Mouse (Mus musculus): ENCODE measurements around the gene Ptms. TPM values are rescaled to one million over a fixed set of nuclear protein-coding genes. Genes with fewer than 3 reads are reported as not detected.

The Ptms gene
- polyA plus RNA-seq, 1 experiment from 2014 or later = 261 TPM

Other genes with a start within 250 kb of the Ptms start
- gene Emg1, start 207.9 kb downstream of the Ptms start, polyA plus RNA-seq (2016; fragmentation: Nextera tagmentation; extraction: Ambion mirVana) = 217 and 243 TPM in 2 replicates
- 401 and 471 TPM in 2 replicates for gene Phb2, start 207.8 kb downstream of the Ptms start, polyA plus RNA-seq (2016; fragmentation: Nextera tagmentation; extraction: Ambion mirVana)
- 6.1 and 7.2 TPM in 2 replicates for gene Ptpn6, start 181.4 kb downstream of the Ptms start, polyA plus RNA-seq (2016; fragmentation: Nextera tagmentation; extraction: Ambion mirVana)
- gene Grcc10, start 178.7 kb downstream of the Ptms start, polyA plus RNA-seq (2016; fragmentation: Nextera tagmentation; extraction: Ambion mirVana) = 445 and 490 TPM in 2 replicates
- gene Gm45234, start 164.1 kb downstream of the Ptms start, polyA plus RNA-seq (2016; fragmentation: Nextera tagmentation; extraction: Ambion mirVana) = not detected in 2 replicates
- gene Atn1, start 163.6 kb downstream of the Ptms start, polyA plus RNA-seq (2016; fragmentation: Nextera tagmentation; extraction: Ambion mirVana) = 10.2 and 10.5 TPM in 2 replicates
- gene Eno2, start 150.4 kb downstream of the Ptms start, polyA plus RNA-seq (2016; fragmentation: Nextera tagmentation; extraction: Ambion mirVana) = 4.6 and 6.5 TPM in 2 replicates
- 1.3 and 1.4 TPM in 2 replicates for gene Lrrc23, start 140.4 kb downstream of the Ptms start, polyA plus RNA-seq (2016; fragmentation: Nextera tagmentation; extraction: Ambion mirVana)
- 8.8 and 10.0 TPM in 2 replicates for gene Spsb2, start 111.4 kb downstream of the Ptms start, polyA plus RNA-seq (2016; fragmentation: Nextera tagmentation; extraction: Ambion mirVana)
- 786 and 953 TPM in 2 replicates for gene Tpi1, start 105.8 kb downstream of the Ptms start, polyA plus RNA-seq (2016; fragmentation: Nextera tagmentation; extraction: Ambion mirVana)
- gene Usp5, start 90.6 kb downstream of the Ptms start, polyA plus RNA-seq (2016; fragmentation: Nextera tagmentation; extraction: Ambion mirVana) = 212 and 228 TPM in 2 replicates
- gene Cdca3, start 90.6 kb downstream of the Ptms start, polyA plus RNA-seq (2016; fragmentation: Nextera tagmentation; extraction: Ambion mirVana) = 258 and 273 TPM in 2 replicates
- gene Gnb3, start 79.8 kb downstream of the Ptms start, polyA plus RNA-seq (2016; fragmentation: Nextera tagmentation; extraction: Ambion mirVana) = 0.89 and 3.4 TPM in 2 replicates
- 8.3 and 9.9 TPM in 2 replicates for gene P3h3, start 62.4 kb downstream of the Ptms start, polyA plus RNA-seq (2016; fragmentation: Nextera tagmentation; extraction: Ambion mirVana)
- gene Gpr162, start 56.1 kb downstream of the Ptms start, polyA plus RNA-seq (2016; fragmentation: Nextera tagmentation; extraction: Ambion mirVana) = 2.8 and 3.6 TPM in 2 replicates
- 0.05 TPM in 1 of 2 replicates, not detected in the other for gene Cd4, start 31.9 kb downstream of the Ptms start, polyA plus RNA-seq (2016; fragmentation: Nextera tagmentation; extraction: Ambion mirVana)
- gene Lag3, start 8.4 kb downstream of the Ptms start, polyA plus RNA-seq (2016; fragmentation: Nextera tagmentation; extraction: Ambion mirVana) = 1.0 and 1.5 TPM in 2 replicates
- gene Mlf2, start 11.3 kb upstream of the Ptms start, polyA plus RNA-seq (2016; fragmentation: Nextera tagmentation; extraction: Ambion mirVana) = 428 and 435 TPM in 2 replicates
- gene Cops7a, start 45.4 kb upstream of the Ptms start, polyA plus RNA-seq (2016; fragmentation: Nextera tagmentation; extraction: Ambion mirVana) = 140 and 142 TPM in 2 replicates
- gene Pianp, start 76.6 kb upstream of the Ptms start, polyA plus RNA-seq (2016; fragmentation: Nextera tagmentation; extraction: Ambion mirVana) = 0.81 and 2.1 TPM in 2 replicates
- gene Zfp384, start 89.0 kb upstream of the Ptms start, polyA plus RNA-seq (2016; fragmentation: Nextera tagmentation; extraction: Ambion mirVana) = 9.3 and 9.5 TPM in 2 replicates
- gene Ing4, start 119.7 kb upstream of the Ptms start, polyA plus RNA-seq (2016; fragmentation: Nextera tagmentation; extraction: Ambion mirVana) = 121 and 149 TPM in 2 replicates
- 10.1 and 14.2 TPM in 2 replicates for gene Acrbp, start 129.6 kb upstream of the Ptms start, polyA plus RNA-seq (2016; fragmentation: Nextera tagmentation; extraction: Ambion mirVana)
- 0.16 and 0.19 TPM in 2 replicates for gene Lpar5, start 147.8 kb upstream of the Ptms start, polyA plus RNA-seq (2016; fragmentation: Nextera tagmentation; extraction: Ambion mirVana)
- 90.7 and 103 TPM in 2 replicates for gene Chd4, start 175.9 kb upstream of the Ptms start, polyA plus RNA-seq (2016; fragmentation: Nextera tagmentation; extraction: Ambion mirVana)
- gene Nop2, start 211.8 kb upstream of the Ptms start, polyA plus RNA-seq (2016; fragmentation: Nextera tagmentation; extraction: Ambion mirVana) = 72.6 and 86.4 TPM in 2 replicates
- 12.7 and 15.1 TPM in 2 replicates for gene Iffo1, start 225.1 kb upstream of the Ptms start, polyA plus RNA-seq (2016; fragmentation: Nextera tagmentation; extraction: Ambion mirVana)
- 2,729 and 3,222 TPM in 2 replicates for gene Gapdh, start 246.4 kb upstream of the Ptms start, polyA plus RNA-seq (2016; fragmentation: Nextera tagmentation; extraction: Ambion mirVana)